Mouse (Mus musculus): ENCODE measurements around the gene Pex3.
"Not testable (repeated sequence)": the region's sequence is repeated elsewhere in the genome, so short reads cannot be mapped to it uniquely, and the experiment has no call there.

Pex3 gene

GRCm38 (mm10) chr10:13539769-13540333 is 13.1 kb downstream of the Pex3 start:
- intact Hi-C loops (cut with DNase I): no loop called here

GRCm38 (mm10) chr10:13536706-13537105 is 16.2 kb downstream of the Pex3 start:
- intact Hi-C loops (cut with DNase I): no loop called here

GRCm38 (mm10) chr10:13534751-13535150 is 18.2 kb downstream of the Pex3 start:
- intact Hi-C loops (cut with DNase I): no loop called here

GRCm38 (mm10) chr10:13528155-13528554 is 24.8 kb downstream of the Pex3 start:
- intact Hi-C loops (cut with DNase I): no loop called here

- intact Hi-C loops (cut with DNase I): no loop called here
Measured at GRCm38 (mm10) chr10:13521857-13522256, 31.1 kb downstream of the Pex3 start.

GRCm38 (mm10) chr10:13502371-13502770 is 50.6 kb downstream of the Pex3 start:
- intact Hi-C loops (cut with DNase I): no loop called here

- intact Hi-C loops (cut with DNase I): not testable (repeated sequence)
Measured at GRCm38 (mm10) chr10:13501533-13501932, 51.4 kb downstream of the Pex3 start.

- intact Hi-C loops (cut with DNase I): no loop called here
Measured at GRCm38 (mm10) chr10:13500938-13501496, 51.9 kb downstream of the Pex3 start.

- intact Hi-C loops (cut with DNase I): no loop called here
Measured at GRCm38 (mm10) chr10:13500473-13500872, 52.5 kb downstream of the Pex3 start.

GRCm38 (mm10) chr10:13499331-13499730 is 53.6 kb downstream of the Pex3 start, which contains the start of gene Fuca2:
Gene Fuca2 (plus strand): TSS chr10:13499540.
- intact Hi-C loops (cut with DNase I): no loop called here

- intact Hi-C loops (cut with DNase I): no loop called here
Measured at GRCm38 (mm10) chr10:13496315-13496714, 56.6 kb downstream of the Pex3 start.

- intact Hi-C loops (cut with DNase I): no loop called here
Measured at GRCm38 (mm10) chr10:13493978-13494686, 58.8 kb downstream of the Pex3 start.

GRCm38 (mm10) chr10:13489671-13490070 is 63.3 kb downstream of the Pex3 start:
- intact Hi-C loops (cut with DNase I): no loop called here

- intact Hi-C loops (cut with DNase I): no loop called here
Measured at GRCm38 (mm10) chr10:13485958-13486357, 67.0 kb downstream of the Pex3 start.

- intact Hi-C loops (cut with DNase I): no loop called here
Measured at GRCm38 (mm10) chr10:13479341-13479740, 73.6 kb downstream of the Pex3 start.

GRCm38 (mm10) chr10:13475121-13475520 is 77.8 kb downstream of the Pex3 start:
- intact Hi-C loops (cut with DNase I): no loop called here

GRCm38 (mm10) chr10:13474568-13474955 is 78.4 kb downstream of the Pex3 start:
- intact Hi-C loops (cut with DNase I): no loop called here

Measured in adrenal gland (tissue).